Mouse (Mus musculus): ENCODE data around the gene Pde6g. TPM values are rescaled to one million over a fixed set of nuclear protein-coding genes. Genes with fewer than 3 reads are reported as not detected.

Pde6g gene
- polyA plus RNA-seq, 1 experiment from 2014 or later: 0.13 TPM

DNA sequence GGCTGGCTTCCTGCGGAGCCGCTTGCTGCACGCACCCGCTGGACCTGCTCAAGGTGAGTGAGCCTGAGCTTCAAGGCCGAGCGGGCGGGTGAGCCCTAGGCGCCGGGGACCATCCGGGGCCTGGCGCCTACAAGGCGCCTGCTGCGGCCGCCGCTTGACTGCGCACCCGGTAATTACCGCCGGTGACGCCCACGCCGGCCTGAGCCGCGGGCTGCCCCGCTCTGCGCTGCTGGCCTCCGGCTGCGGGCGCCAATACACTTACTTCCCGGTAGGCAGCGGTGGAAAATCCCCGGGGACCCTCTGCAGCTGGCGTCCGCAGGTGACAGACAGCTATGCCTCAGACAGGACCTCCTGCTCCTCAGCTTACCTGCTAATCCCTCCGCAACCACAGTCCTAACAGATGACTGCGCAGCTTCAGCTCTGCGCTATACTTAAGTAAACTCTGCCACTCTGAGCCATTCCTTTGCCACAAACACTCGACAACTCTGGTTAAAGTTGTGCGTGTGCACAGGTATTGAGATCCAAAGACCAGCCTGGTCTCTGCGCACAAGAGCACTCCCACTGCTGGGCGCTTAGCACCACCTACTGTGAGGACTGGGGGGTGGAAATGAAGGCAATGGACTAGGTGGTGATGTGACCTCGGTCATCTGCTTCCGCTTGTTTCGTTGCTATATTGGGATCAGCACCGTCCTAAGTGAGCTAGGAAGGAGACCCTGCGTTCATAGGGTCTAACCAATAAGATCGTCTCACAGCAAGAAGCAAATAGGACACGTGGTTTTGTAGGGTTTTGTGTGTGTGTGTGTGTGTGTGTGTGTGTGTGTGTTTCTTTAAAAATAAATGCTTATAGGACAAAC is 39.0 kb upstream of the Pde6g start:
- Histone ChIP-seq H3K27me3 (replicated peaks) (no peaks in the 10 kb centered on the region), H3K4me1 (replicated peaks) (peaks cover 29% of the 10 kb centered on the region), H3K4me3 (peak overlapping the region; percentile 92), H3K27ac (ENCODE audit: poor library complexity, severe bottlenecking) (peak overlapping the region; percentile 85), H3K9me3 (replicated peaks) (no peaks in the 10 kb centered on the region), H3K9ac (peak overlapping the region; percentile 93), H3K4me2 (peak overlapping the region; percentile 98), H3K36me3 (peaks cover 56% of the 10 kb centered on the region)
- WGBS: under 1% methylated on average over 48 of the region's 48 CpGs
- ATAC-seq (ENCODE audit: insufficient number of reproducible peaks, low FRiP score): peak; percentile 51

- ATAC-seq (ENCODE audit: insufficient number of reproducible peaks, low FRiP score): peak; percentile 87
- H3K27me3 ChIP-seq (replicated peaks): no peaks in the 10 kb centered on the region
- H3K27ac ChIP-seq (ENCODE audit: poor library complexity, severe bottlenecking): peak within 1 kb of the TSS; percentile 85
- peaks cover 29% of the 10 kb centered on the region for H3K4me1 ChIP-seq (replicated peaks)
- peak within 1 kb of the TSS; percentile 93 for H3K9ac ChIP-seq
- peaks cover 56% of the 10 kb centered on the region for H3K36me3 ChIP-seq
- H3K4me3 ChIP-seq: peak within 1 kb of the TSS; percentile 92
- H3K9me3 ChIP-seq (replicated peaks): no peaks in the 10 kb centered on the region
- peak within 1 kb of the TSS; percentile 98 for H3K4me2 ChIP-seq
- under 1% methylated on average over 35 of the region's 35 CpGs for WGBS
These were observed 38.2 kb upstream of the Pde6g start, which contains the start of gene Slc25a10 for GRCm38 (mm10) chr11:120491317-120492023. Slc25a10 (plus strand) TSS chr11:120491840.

GRCm38 (mm10) chr11:120490291-120491046 is 37.2 kb upstream of the Pde6g start:
- no peak overlapping the region for H3K27ac ChIP-seq (ENCODE audit: poor library complexity, severe bottlenecking)
- H3K4me1 ChIP-seq (replicated peaks): peaks cover 34% of the 10 kb centered on the region
- H3K4me3 ChIP-seq: no peak overlapping the region
- WGBS: 35% methylated on average over 4 of the region's 4 CpGs
- no peaks in the 10 kb centered on the region for H3K9me3 ChIP-seq (replicated peaks)
- no peak for ATAC-seq (ENCODE audit: insufficient number of reproducible peaks, low FRiP score)
- H3K9ac ChIP-seq: no peak overlapping the region
- no peaks in the 10 kb centered on the region for H3K27me3 ChIP-seq (replicated peaks)
- peaks cover 55% of the 10 kb centered on the region for H3K36me3 ChIP-seq
- no peak overlapping the region for H3K4me2 ChIP-seq

GRCm38 (mm10) chr11:120489054-120489761 is 35.9 kb upstream of the Pde6g start:
- H3K4me3 ChIP-seq: no peak overlapping the region
- no peaks in the 10 kb centered on the region for H3K9me3 ChIP-seq (replicated peaks)
- no peak overlapping the region for H3K9ac ChIP-seq
- H3K36me3 ChIP-seq: peaks cover 42% of the 10 kb centered on the region
- no peaks in the 10 kb centered on the region for H3K27me3 ChIP-seq (replicated peaks)
- ATAC-seq (ENCODE audit: insufficient number of reproducible peaks, low FRiP score): no peak
- no peak overlapping the region for H3K4me2 ChIP-seq
- H3K4me1 ChIP-seq (replicated peaks): peaks cover 38% of the 10 kb centered on the region
- 59% methylated on average over 4 of the region's 4 CpGs for WGBS
- H3K27ac ChIP-seq (ENCODE audit: poor library complexity, severe bottlenecking): no peak overlapping the region

- Histone ChIP-seq H3K4me3 (no peak overlapping the region), H3K27me3 (replicated peaks) (no peaks in the 10 kb centered on the region), H3K36me3 (peaks cover 42% of the 10 kb centered on the region), H3K4me2 (no peak overlapping the region), H3K4me1 (replicated peaks) (peaks cover 42% of the 10 kb centered on the region), H3K9me3 (replicated peaks) (no peaks in the 10 kb centered on the region), H3K27ac (ENCODE audit: poor library complexity, severe bottlenecking) (no peak overlapping the region), H3K9ac (no peak overlapping the region)
- ATAC-seq (ENCODE audit: insufficient number of reproducible peaks, low FRiP score): no peak
- 69% methylated on average over 4 of the region's 4 CpGs for WGBS
These were observed 35.2 kb upstream of the Pde6g start for GRCm38 (mm10) chr11:120488516-120488915.

GRCm38 (mm10) chr11:120485251-120485650 is 32.0 kb upstream of the Pde6g start:
- peak overlapping the region; percentile 81 for H3K27ac ChIP-seq (ENCODE audit: poor library complexity, severe bottlenecking)
- peak overlapping the region; percentile 94 for H3K4me3 ChIP-seq
- H3K4me2 ChIP-seq: peak overlapping the region; percentile 91
- WGBS: 9% methylated on average over 10 of the region's 10 CpGs
- peaks cover 22% of the 10 kb centered on the region for H3K4me1 ChIP-seq (replicated peaks)
- H3K27me3 ChIP-seq (replicated peaks): no peaks in the 10 kb centered on the region
- peak overlapping the region; percentile 96 for H3K9ac ChIP-seq
- peaks cover 70% of the 10 kb centered on the region for H3K36me3 ChIP-seq
- no peaks in the 10 kb centered on the region for H3K9me3 ChIP-seq (replicated peaks)
- no peak for ATAC-seq (ENCODE audit: insufficient number of reproducible peaks, low FRiP score)

GRCm38 (mm10) chr11:120484265-120484981 is 31.1 kb upstream of the Pde6g start, which contains the start of gene Mrpl12:
Mrpl12 (plus strand) TSS chr11:120484613.
- H3K27ac ChIP-seq (ENCODE audit: poor library complexity, severe bottlenecking): peak within 1 kb of the TSS; percentile 81
- no peaks in the 10 kb centered on the region for H3K27me3 ChIP-seq (replicated peaks)
- peak within 1 kb of the TSS; percentile 91 for H3K4me2 ChIP-seq
- peak within 1 kb of the TSS; percentile 94 for H3K4me3 ChIP-seq
- H3K4me1 ChIP-seq (replicated peaks): peaks cover 19% of the 10 kb centered on the region
- H3K36me3 ChIP-seq: peaks cover 75% of the 10 kb centered on the region
- H3K9me3 ChIP-seq (replicated peaks): no peaks in the 10 kb centered on the region
- H3K9ac ChIP-seq: peak within 1 kb of the TSS; percentile 96
- ATAC-seq (ENCODE audit: insufficient number of reproducible peaks, low FRiP score): peak; percentile 93
- WGBS: under 1% methylated on average over 60 of the region's 60 CpGs

GRCm38 (mm10) chr11:120483448-120483934 is 30.2 kb upstream of the Pde6g start:
- WGBS: 79% methylated on average over 7 of the region's 7 CpGs
- Histone ChIP-seq H3K4me2 (peak overlapping the region; percentile 91), H3K27ac (ENCODE audit: poor library complexity, severe bottlenecking) (no peak overlapping the region), H3K4me3 (no peak overlapping the region), H3K9me3 (replicated peaks) (no peaks in the 10 kb centered on the region), H3K9ac (0 out of 2 replicates have a peak overlapping the region, but pooled peaks have one; percentile 40), H3K36me3 (peaks cover 77% of the 10 kb centered on the region), H3K27me3 (replicated peaks) (no peaks in the 10 kb centered on the region), H3K4me1 (replicated peaks) (peaks cover 18% of the 10 kb centered on the region)
- ATAC-seq (ENCODE audit: insufficient number of reproducible peaks, low FRiP score): no peak

- H3K9me3 ChIP-seq (replicated peaks): no peaks in the 10 kb centered on the region
- H3K9ac ChIP-seq: no peak overlapping the region
- H3K36me3 ChIP-seq: peaks cover 72% of the 10 kb centered on the region
- H3K27ac ChIP-seq (ENCODE audit: poor library complexity, severe bottlenecking): no peak overlapping the region
- H3K4me2 ChIP-seq: no peak overlapping the region
- ATAC-seq (ENCODE audit: insufficient number of reproducible peaks, low FRiP score): no peak
- H3K4me1 ChIP-seq (replicated peaks): peaks cover 10% of the 10 kb centered on the region
- H3K27me3 ChIP-seq (replicated peaks): no peaks in the 10 kb centered on the region
- H3K4me3 ChIP-seq: no peak overlapping the region
- 95% methylated on average over 6 of the region's 6 CpGs for WGBS
These were observed 18.8 kb upstream of the Pde6g start for GRCm38 (mm10) chr11:120472052-120472451.

DNA sequence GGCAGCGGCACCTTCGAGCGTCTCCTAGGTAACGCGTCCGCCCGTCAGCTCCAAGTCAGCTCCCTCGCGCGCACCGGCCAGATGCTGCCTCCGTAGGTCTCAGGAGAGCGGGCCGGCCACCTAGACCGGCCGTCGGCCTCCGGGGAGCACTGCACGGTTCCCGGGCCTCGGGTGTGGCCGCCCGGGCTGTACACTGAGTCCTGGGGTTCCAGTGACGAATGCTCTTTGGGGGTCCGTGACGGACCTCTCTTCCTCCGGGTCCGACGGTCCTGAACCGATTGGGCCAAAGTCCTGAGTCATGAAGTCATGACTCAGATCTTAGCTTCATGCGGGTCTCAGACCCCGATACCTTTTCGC is 14.4 kb upstream of the Pde6g start:
- WGBS: 1% methylated on average over 33 of the region's 33 CpGs
- Histone ChIP-seq H3K36me3 (peaks cover 60% of the 10 kb centered on the region), H3K27ac (ENCODE audit: poor library complexity, severe bottlenecking) (no peak overlapping the region)

More for the DNA sequence above, 14.4 kb upstream of the Pde6g start:
- peak overlapping the region; percentile 93 for H3K4me2 ChIP-seq
- peak overlapping the region; percentile 96 for H3K4me3 ChIP-seq
- H3K27me3 ChIP-seq (replicated peaks): no peaks in the 10 kb centered on the region
- H3K9me3 ChIP-seq (replicated peaks): no peaks in the 10 kb centered on the region
- H3K9ac ChIP-seq: peak overlapping the region; percentile 89
- no peak for ATAC-seq (ENCODE audit: insufficient number of reproducible peaks, low FRiP score)
- peaks cover 27% of the 10 kb centered on the region for H3K4me1 ChIP-seq (replicated peaks)
